ENCODE assay signal across 8 mouse cellular contexts in the genomic region with DNA sequence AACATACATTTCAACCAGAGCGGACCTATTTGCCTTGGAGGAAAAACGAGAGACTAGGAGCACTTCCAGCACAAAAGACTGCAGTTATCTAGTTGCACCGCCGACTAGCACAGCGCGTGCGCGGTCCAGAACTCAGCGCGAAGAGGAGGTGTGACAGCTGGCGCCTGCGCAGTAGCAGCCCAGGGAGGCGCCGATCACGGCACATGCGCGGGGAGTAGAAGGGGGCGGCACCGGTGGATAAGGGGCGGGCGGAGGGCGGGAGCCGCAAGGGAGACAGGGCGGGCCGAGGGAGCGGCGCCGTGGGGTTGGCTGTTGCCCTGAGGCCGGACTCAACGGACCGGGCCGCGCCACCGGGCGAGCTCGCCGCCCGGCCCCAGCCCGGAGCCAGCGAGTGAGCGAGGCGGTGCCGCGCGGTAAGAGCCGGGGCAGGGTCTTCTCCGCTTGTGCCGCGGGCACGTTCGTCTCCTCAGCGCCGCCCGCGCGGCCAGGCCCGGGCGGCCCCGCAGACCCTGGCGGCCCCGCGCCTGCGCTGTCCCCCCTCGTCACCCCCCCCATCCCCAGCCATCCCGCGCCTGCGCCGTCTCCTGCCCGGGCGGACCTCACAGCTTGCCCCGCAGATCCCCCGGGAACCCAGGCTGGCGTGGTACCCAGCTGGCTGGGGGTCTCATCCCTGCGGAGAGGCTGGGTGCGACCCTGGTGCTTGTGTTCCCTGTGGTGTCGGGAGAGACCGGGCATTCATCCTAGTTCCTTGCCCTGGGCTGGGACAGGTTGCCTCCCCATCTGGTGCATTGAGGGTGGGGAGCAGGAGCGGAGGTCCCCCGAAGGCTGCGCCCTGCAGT. TPM values are rescaled to one million over a fixed set of nuclear protein-coding genes. Genes with fewer than 3 reads are reported as not detected.
A peak's percentile ranks its signal among the peaks of the same experiment; 100 is the strongest.
DNase-seq lines count a peak whose midpoint lies in the region; ATAC-seq lines count a peak whose summit lies in the region.

A gene (plus strand): TSS at position 267 of the 839 bp plus-strand sequence.

- peak; percentile 99 for DNase-seq in NIH3T3 (ENCODE audit: low read depth)
- peak; percentile 97 to 99 for DNase-seq in cerebellum, postnatal 10 days
- peak; percentile 92 for DNase-seq in frontal cortex, postnatal 14 days (ENCODE audit: low spot score in 2 of 2)
- DNase-seq in layer of hippocampus, postnatal 25 days (ENCODE audit: extremely low spot score in 1 of 2, low spot score in 1 of 2), result peak; percentile 89 to 94
- DNase-seq in lung, postnatal 25 days (ENCODE audit: low spot score), result peak; percentile 95
- DNase-seq in retina, embryonic 14.5 days (ENCODE audit: low spot score), result peak; percentile 98
- peak; percentile 97 for DNase-seq in thymus, postnatal 4 days

- no peaks in the 10 kb centered on the region for H3K27me3 ChIP-seq in hindbrain, embryonic 13.5 days

- H3K9ac ChIP-seq in hindbrain, embryonic 13.5 days, result peak within 1 kb of the TSS; percentile 96

- peak; percentile 98 for ATAC-seq in hindbrain, embryonic 13.5 days (ENCODE audit: low FRiP score)

- peak within 1 kb of the TSS; percentile 81 for H3K4me3 ChIP-seq in hindbrain, embryonic 13.5 days

- H3K4me2 ChIP-seq in hindbrain, embryonic 13.5 days, result peak within 1 kb of the TSS; percentile 62

- H3K27ac ChIP-seq in hindbrain, embryonic 13.5 days, result peak within 1 kb of the TSS; percentile 99

- no peaks in the 10 kb centered on the region for H3K9me3 ChIP-seq in hindbrain, embryonic 13.5 days

- 1% methylated on average over 60 of the region's 80 CpGs for WGBS in hindbrain, embryonic 13.5 days

- no peaks in the 10 kb centered on the region for H3K36me3 ChIP-seq in hindbrain, embryonic 13.5 days

- peaks cover 18% of the 10 kb centered on the region for H3K4me1 ChIP-seq in hindbrain, embryonic 13.5 days (replicated peaks)

RNA-seq across cellular contexts. Expression of the gene that starts here (rescaled TPM):
- 33.9 and 34.6 TPM in 2 replicates for polyA plus RNA-seq in hindbrain, embryonic 13.5 days (2015; fragmentation: Nextera tagmentation; extraction: Ambion mirVana)
- 10 to 100 TPM; 42.8 to 44.9 TPM for total RNA-seq in layer of hippocampus, postnatal 25 days (2021)

Comparison
In these comparisons a context has a peak if more than half of its experiments do, and no peak if none do; other contexts are left out.
1. Peak in every context shown above with its lines: DNase-seq, ATAC-seq, H3K4me3 ChIP-seq and H3K27ac ChIP-seq.